Mouse (Mus musculus): ENCODE measurements around the gene Stab2. TPM values are rescaled to one million over a fixed set of nuclear protein-coding genes. Genes with fewer than 3 reads are reported as not detected.

Gene Stab2
- total RNA-seq, 2 experiments from 2014 or later: 16.2 to 22.3 TPM

Other genes starting within 250 kb of the Stab2 start
- 1 to 10 TPM; 7.5 to 7.8 TPM for gene Gm49358, start 244.1 kb downstream of the Stab2 start, total RNA-seq (2021)
- gene Nt5dc3, start 229.0 kb downstream of the Stab2 start, total RNA-seq (2021): 10 to 100 TPM; 17.4 to 21.4 TPM
- under 1 TPM; 0.36 to 0.42 TPM for gene 1700113H08Rik, start 50.0 kb upstream of the Stab2 start, total RNA-seq (2021)

All from adrenal gland, postnatal 10 days (tissue).